Mouse (Mus musculus): Measurements from ENCODE around the gene Twist2.

The Twist2 gene

GRCm38 (mm10) chr1:91873572-91874285 is 72.5 kb downstream of the Twist2 start:
- in situ Hi-C loops (cut with MboI, MseI): no loop called here

GRCm38 (mm10) chr1:91874633-91875032 is 73.4 kb downstream of the Twist2 start:
- in situ Hi-C loops (cut with MboI, MseI): no loop called here

- in situ Hi-C loops (cut with MboI, MseI): no loop called here
Observed at GRCm38 (mm10) chr1:91875042-91875720, 73.9 kb downstream of the Twist2 start.

GRCm38 (mm10) chr1:91878696-91879095 is 77.4 kb downstream of the Twist2 start:
- in situ Hi-C loops (cut with MboI, MseI): no loop called here

- in situ Hi-C loops (cut with MboI, MseI): no loop called here
Observed at GRCm38 (mm10) chr1:91880156-91880555, 78.9 kb downstream of the Twist2 start.

GRCm38 (mm10) chr1:91880899-91881298 is 79.6 kb downstream of the Twist2 start:
- in situ Hi-C loops (cut with MboI, MseI): no loop called here

- in situ Hi-C loops (cut with MboI, MseI): no loop called here
Observed at GRCm38 (mm10) chr1:91883115-91883514, 81.9 kb downstream of the Twist2 start.

GRCm38 (mm10) chr1:91893598-91893997 is 92.3 kb downstream of the Twist2 start:
- in situ Hi-C loops (cut with MboI, MseI): no loop called here

GRCm38 (mm10) chr1:91894286-91894685 is 93.0 kb downstream of the Twist2 start:
- in situ Hi-C loops (cut with MboI, MseI): no loop called here

GRCm38 (mm10) chr1:91897078-91897477 is 95.8 kb downstream of the Twist2 start:
- in situ Hi-C loops (cut with MboI, MseI): no loop called here
